Mouse (Mus musculus): ENCODE data around the gene Afap1. TPM values are rescaled to one million over a fixed set of nuclear protein-coding genes. Genes with fewer than 3 reads are reported as not detected.

The Afap1 gene
- total RNA-seq (2012; rRNA removed): 0.04 TPM in 1 of 2 replicates, not detected in the other
- under 1 TPM in 1 of 2 experiments, not detected in 1; 0.03 TPM for polyA plus RNA-seq (2012; ENCODE audit: insufficient read depth in 1 of 2, insufficient read length in 2 of 2, low read depth in 1 of 2, low replicate concordance in 2 of 2, missing spikeins in 1 of 2)

DNA sequence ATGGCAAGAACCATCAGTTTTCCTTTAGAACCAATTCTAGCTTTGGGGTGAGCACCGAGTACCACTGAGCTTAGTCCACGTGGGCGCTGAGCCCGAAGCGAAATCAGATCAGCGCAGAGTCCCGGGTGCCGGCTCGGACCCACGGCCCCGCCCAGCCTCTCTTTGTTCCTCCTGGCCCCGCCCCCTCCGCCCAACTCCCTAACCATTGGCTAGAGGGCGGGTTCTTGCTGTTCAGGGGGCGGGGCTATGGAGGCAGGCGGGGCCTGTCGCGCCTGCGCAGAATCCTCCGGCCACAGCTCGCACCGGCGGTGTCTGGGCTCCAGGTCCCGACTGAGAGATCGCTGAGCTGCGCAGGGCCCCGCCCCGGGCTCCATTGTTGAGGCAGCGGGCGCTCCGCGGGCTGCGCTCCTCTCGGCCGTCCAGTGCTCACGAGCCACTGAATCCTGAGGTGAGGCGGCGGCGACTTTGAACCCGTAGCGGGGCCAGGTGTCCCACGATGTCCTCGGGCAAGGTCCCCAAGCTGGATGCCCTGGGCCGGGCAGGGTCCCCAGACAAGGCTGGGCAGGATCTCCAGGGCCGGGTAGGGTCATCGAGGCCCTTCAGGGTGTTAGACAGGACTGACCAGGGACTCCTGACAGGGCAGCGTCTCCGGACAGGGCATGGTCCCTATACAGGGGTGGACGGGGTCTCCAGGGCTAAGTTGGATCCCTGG is at the start of gene Afap1:
Gene Afap1, plus strand, starts transcription at position 227 of the 712 bp plus-strand sequence.
- Histone ChIP-seq H3K27ac (ENCODE audit: control insufficient read depth, low read depth, low read length) (no peak within 1 kb of the TSS), H3K4me1 (ENCODE audit: control insufficient read depth in 1 of 2, insufficient read depth in 2 of 2, low read length in 2 of 2) (no peaks in the 10 kb centered on the region), H3K36me3 (ENCODE audit: control insufficient read depth in 1 of 2, insufficient read depth in 2 of 2, low read length in 2 of 2) (no peaks in the 10 kb centered on the region), H3K27me3 (ENCODE audit: control insufficient read depth in 1 of 2, insufficient read depth in 2 of 2, low read length in 2 of 2) (no peaks in the 10 kb centered on the region), H3K9me3 (replicated peaks; ENCODE audit: insufficient read depth, low read length) (no peaks in the 10 kb centered on the region), H3K4me3 (ENCODE audit: control insufficient read depth in 1 of 2, insufficient read depth in 1 of 2, low read depth in 2 of 2, low read length in 2 of 2) (no peak within 1 kb of the TSS), H3K79me2 (ENCODE audit: control insufficient read depth, insufficient read depth, low read length, poor library complexity) (no peaks in the 10 kb centered on the region), H3K9ac (ENCODE audit: control insufficient read depth, low read depth, low read length, poor library complexity, severe bottlenecking) (no peak within 1 kb of the TSS)
- TF ChIP-seq ETS1 (IDR thresholded peaks at IDR 0.05; ENCODE audit: low read depth, low read length) (no peak), CHD1 (IDR thresholded peaks at IDR 0.05; ENCODE audit: low read depth, low read length) (no peak), SMC3 (IDR thresholded peaks at IDR 0.05; ENCODE audit: low read depth, low read length) (no peak), MAZ (IDR thresholded peaks at IDR 0.05; ENCODE audit: low read depth, low read length) (no peak), MAFK (IDR thresholded peaks at IDR 0.05; ENCODE audit: borderline replicate concordance, low read depth, low read length) (no peak)
- no peak for DNase-seq (ENCODE audit: low read depth, low spot score)

DNA sequence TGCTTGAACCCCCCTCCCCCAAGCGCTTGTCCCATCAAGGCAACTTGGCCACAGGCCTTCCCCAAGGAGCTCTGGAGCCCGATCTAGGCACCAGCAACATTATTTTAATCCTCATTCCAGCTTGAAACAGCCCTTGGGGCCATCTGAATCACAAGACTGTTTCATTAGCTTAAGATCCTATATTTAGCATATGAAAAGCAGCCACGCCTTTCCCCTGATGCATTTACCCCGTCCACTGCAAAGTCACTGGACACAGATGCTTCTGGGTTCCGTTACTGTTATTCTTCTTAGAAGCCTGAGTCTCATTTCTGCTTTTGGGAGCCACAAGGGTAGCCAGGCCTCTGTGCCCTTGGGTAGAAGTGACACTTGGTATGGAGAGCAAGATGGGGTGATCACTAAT is 41.6 kb upstream of the Afap1 start:
- H3K36me3 ChIP-seq (ENCODE audit: control insufficient read depth in 1 of 2, insufficient read depth in 2 of 2, low read length in 2 of 2): no peaks in the 10 kb centered on the region
- no peak overlapping the region for H3K9ac ChIP-seq (ENCODE audit: control insufficient read depth, low read depth, low read length, poor library complexity, severe bottlenecking)
- no peaks in the 10 kb centered on the region for H3K27me3 ChIP-seq (ENCODE audit: control insufficient read depth in 1 of 2, insufficient read depth in 2 of 2, low read length in 2 of 2)
- DNase-seq (ENCODE audit: low read depth, low spot score): no peak
- TF ChIP-seq ELF1 (IDR thresholded peaks at IDR 0.05; ENCODE audit: low read depth, low read length): no peak
- no peak for TF ChIP-seq MAFK (IDR thresholded peaks at IDR 0.05; ENCODE audit: borderline replicate concordance, low read depth, low read length)
- no peak for TF ChIP-seq CHD2 (IDR thresholded peaks at IDR 0.05; ENCODE audit: low read length)
- no peak for TF ChIP-seq TAL1 (IDR thresholded peaks at IDR 0.05; ENCODE audit: low read length)
- no peak for TF ChIP-seq RAD21 (IDR thresholded peaks at IDR 0.05; ENCODE audit: low read depth, low read length)
- TF ChIP-seq KAT2A (conservative IDR thresholded peaks at IDR 0.05; ENCODE audit: low read depth, low read length): no peak
- no peak for TF ChIP-seq MYB (IDR thresholded peaks at IDR 0.05; ENCODE audit: low read depth, low read length)
- no peaks in the 10 kb centered on the region for H3K9me3 ChIP-seq (replicated peaks; ENCODE audit: insufficient read depth, low read length)
- no peak overlapping the region for H3K27ac ChIP-seq (ENCODE audit: control insufficient read depth, low read depth, low read length)
- H3K4me3 ChIP-seq (ENCODE audit: control insufficient read depth in 1 of 2, insufficient read depth in 1 of 2, low read depth in 2 of 2, low read length in 2 of 2): no peak overlapping the region
- no peaks in the 10 kb centered on the region for H3K79me2 ChIP-seq (ENCODE audit: control insufficient read depth, insufficient read depth, low read length, poor library complexity)
- H3K4me1 ChIP-seq (ENCODE audit: control insufficient read depth in 1 of 2, insufficient read depth in 2 of 2, low read length in 2 of 2): no peaks in the 10 kb centered on the region

DNA sequence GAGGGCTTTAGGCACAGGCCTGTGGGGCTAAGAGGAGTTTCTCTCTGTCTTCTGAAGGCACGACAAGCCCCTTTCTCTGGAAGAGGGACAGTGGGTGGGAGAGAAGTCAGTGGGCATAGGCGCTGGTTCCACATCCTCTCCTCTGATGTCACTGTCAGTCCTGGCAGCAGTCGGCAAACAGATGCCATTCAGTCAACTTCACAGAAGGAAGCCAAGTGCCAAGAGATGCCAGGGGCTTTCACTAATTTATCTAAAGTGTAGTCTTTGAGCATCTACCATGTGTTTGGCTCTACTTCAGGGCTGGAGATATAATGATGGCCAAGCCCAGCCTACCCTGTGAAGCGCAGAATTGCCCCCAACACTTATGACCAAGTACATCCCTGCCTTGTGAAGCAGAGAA is 39.7 kb upstream of the Afap1 start:
- DNase-seq (ENCODE audit: low read depth, low spot score): no peak
- no peaks in the 10 kb centered on the region for H3K36me3 ChIP-seq (ENCODE audit: control insufficient read depth in 1 of 2, insufficient read depth in 2 of 2, low read length in 2 of 2)

More for the DNA sequence above, 39.7 kb upstream of the Afap1 start:
- H3K4me3 ChIP-seq (ENCODE audit: control insufficient read depth in 1 of 2, insufficient read depth in 1 of 2, low read depth in 2 of 2, low read length in 2 of 2): no peak overlapping the region
- no peaks in the 10 kb centered on the region for H3K27me3 ChIP-seq (ENCODE audit: control insufficient read depth in 1 of 2, insufficient read depth in 2 of 2, low read length in 2 of 2)
- TF ChIP-seq GABPA (IDR thresholded peaks at IDR 0.05; ENCODE audit: low read depth, low read length): no peak
- no peak for TF ChIP-seq E2F4 (IDR thresholded peaks at IDR 0.05; ENCODE audit: borderline replicate concordance, low read depth, low read length)
- no peak for TF ChIP-seq POLR2AphosphoS5 (IDR thresholded peaks at IDR 0.05; ENCODE audit: borderline replicate concordance, low read depth, low read length)
- TF ChIP-seq MYB (IDR thresholded peaks at IDR 0.05; ENCODE audit: low read depth, low read length): no peak
- no peak for TF ChIP-seq TCF12 (IDR thresholded peaks at IDR 0.05; ENCODE audit: low read depth, low read length)
- no peak for TF ChIP-seq POLR2A (IDR thresholded peaks at IDR 0.05; ENCODE audit: control insufficient read depth in 1 of 2, insufficient read depth in 1 of 2, low read depth in 1 of 2, low read length in 2 of 2, poor library complexity in 1 of 2)
- no peak for TF ChIP-seq TAL1 (IDR thresholded peaks at IDR 0.05; ENCODE audit: low read length)
- H3K4me1 ChIP-seq (ENCODE audit: control insufficient read depth in 1 of 2, insufficient read depth in 2 of 2, low read length in 2 of 2): no peaks in the 10 kb centered on the region
- no peaks in the 10 kb centered on the region for H3K9me3 ChIP-seq (replicated peaks; ENCODE audit: insufficient read depth, low read length)
- H3K79me2 ChIP-seq (ENCODE audit: control insufficient read depth, insufficient read depth, low read length, poor library complexity): no peaks in the 10 kb centered on the region
- no peak overlapping the region for H3K9ac ChIP-seq (ENCODE audit: control insufficient read depth, low read depth, low read length, poor library complexity, severe bottlenecking)
- H3K27ac ChIP-seq (ENCODE audit: control insufficient read depth, low read depth, low read length): no peak overlapping the region
